Mouse (Mus musculus): Measurements from ENCODE around the gene Casp6. TPM values are rescaled to one million over a fixed set of nuclear protein-coding genes. Genes with fewer than 3 reads are reported as not detected.

Gene Casp6
- polyA plus RNA-seq, 1 experiment from 2014 or later, result 79.3 TPM

- 56% methylated on average over 6 of the region's 6 CpGs for WGBS
- no peak for ATAC-seq (replicated peaks; ENCODE audit: low FRiP score)
- Histone ChIP-seq H3K9me3 (replicated peaks) (no peaks in the 10 kb centered on the region), H3K4me2 (no peak overlapping the region), H3K36me3 (no peaks in the 10 kb centered on the region), H3K4me1 (no peaks in the 10 kb centered on the region), H3K4me3 (replicated peaks) (no peak overlapping the region), H3K27me3 (no peaks in the 10 kb centered on the region), H3K27ac (no peak overlapping the region), H3K9ac (no peak overlapping the region)
These were observed 29.1 kb downstream of the Casp6 start for GRCm38 (mm10) chr3:129930213-129930778.

- H3K4me1 ChIP-seq, result no peaks in the 10 kb centered on the region
- no peaks in the 10 kb centered on the region for H3K27me3 ChIP-seq
- H3K4me2 ChIP-seq, result no peak overlapping the region
- no peak overlapping the region for H3K9ac ChIP-seq
- ATAC-seq (replicated peaks; ENCODE audit: low FRiP score), result no peak
- H3K4me3 ChIP-seq (replicated peaks), result no peak overlapping the region
- no peak overlapping the region for H3K27ac ChIP-seq
- H3K9me3 ChIP-seq (replicated peaks), result no peaks in the 10 kb centered on the region
- 49% methylated on average over 4 of the region's 4 CpGs for WGBS
- no peaks in the 10 kb centered on the region for H3K36me3 ChIP-seq
These were observed 31.2 kb downstream of the Casp6 start for GRCm38 (mm10) chr3:129932443-129932842.

- no peak for ATAC-seq (replicated peaks; ENCODE audit: low FRiP score)
- H3K27me3 ChIP-seq, result no peaks in the 10 kb centered on the region
- 32% methylated on average over 9 of the region's 9 CpGs for WGBS
These were observed 35.3 kb downstream of the Casp6 start for GRCm38 (mm10) chr3:129936561-129936960.

GRCm38 (mm10) chr3:129937848-129938247 lies 36.6 kb downstream of the Casp6 start:
- no peak overlapping the region for H3K4me2 ChIP-seq
- no peaks in the 10 kb centered on the region for H3K36me3 ChIP-seq
- no peak overlapping the region for H3K4me3 ChIP-seq (replicated peaks)
- no peak for ATAC-seq (replicated peaks; ENCODE audit: low FRiP score)
- 28% methylated on average over 3 of the region's 3 CpGs for WGBS
- no peaks in the 10 kb centered on the region for H3K27me3 ChIP-seq
- no peak overlapping the region for H3K27ac ChIP-seq
- no peaks in the 10 kb centered on the region for H3K9me3 ChIP-seq (replicated peaks)
- 0 out of 2 replicates have a peak, but pooled peaks cover 4% of the 10 kb centered on the region for H3K4me1 ChIP-seq
- H3K9ac ChIP-seq, result no peak overlapping the region

More at GRCm38 (mm10) chr3:129936561-129936960, 35.3 kb downstream of the Casp6 start:
- no peaks in the 10 kb centered on the region for H3K36me3 ChIP-seq
- H3K9ac ChIP-seq, result no peak overlapping the region
- 0 out of 2 replicates have a peak, but pooled peaks cover 4% of the 10 kb centered on the region for H3K4me1 ChIP-seq
- no peak overlapping the region for H3K27ac ChIP-seq
- no peak overlapping the region for H3K4me2 ChIP-seq
- no peak overlapping the region for H3K4me3 ChIP-seq (replicated peaks)
- no peaks in the 10 kb centered on the region for H3K9me3 ChIP-seq (replicated peaks)

GRCm38 (mm10) chr3:129939058-129939457 lies 37.8 kb downstream of the Casp6 start:
- Histone ChIP-seq H3K9ac (no peak overlapping the region), H3K4me1 (0 out of 2 replicates have a peak, but pooled peaks cover 4% of the 10 kb centered on the region), H3K4me2 (no peak overlapping the region), H3K36me3 (no peaks in the 10 kb centered on the region), H3K4me3 (replicated peaks) (no peak overlapping the region), H3K27me3 (no peaks in the 10 kb centered on the region), H3K9me3 (replicated peaks) (no peaks in the 10 kb centered on the region), H3K27ac (no peak overlapping the region)
- no peak for ATAC-seq (replicated peaks; ENCODE audit: low FRiP score)
- 55% methylated on average over 7 of the region's 7 CpGs for WGBS

GRCm38 (mm10) chr3:129940780-129941179 lies 39.6 kb downstream of the Casp6 start:
- 92% methylated on average over 2 of the region's 2 CpGs for WGBS
- no peak for ATAC-seq (replicated peaks; ENCODE audit: low FRiP score)
- Histone ChIP-seq H3K27ac (no peak overlapping the region), H3K9me3 (replicated peaks) (no peaks in the 10 kb centered on the region), H3K9ac (no peak overlapping the region), H3K4me3 (replicated peaks) (no peak overlapping the region), H3K4me1 (0 out of 2 replicates have a peak, but pooled peaks cover 4% of the 10 kb centered on the region), H3K27me3 (no peaks in the 10 kb centered on the region), H3K36me3 (no peaks in the 10 kb centered on the region), H3K4me2 (no peak overlapping the region)

GRCm38 (mm10) chr3:129941291-129941690 lies 40.1 kb downstream of the Casp6 start:
- no peak overlapping the region for H3K27ac ChIP-seq
- no peaks in the 10 kb centered on the region for H3K27me3 ChIP-seq
- 94% methylated on average over 1 of the region's 1 CpGs for WGBS
- no peak for ATAC-seq (replicated peaks; ENCODE audit: low FRiP score)
- H3K4me1 ChIP-seq, result 0 out of 2 replicates have a peak, but pooled peaks cover 4% of the 10 kb centered on the region
- no peak overlapping the region for H3K4me2 ChIP-seq
- no peak overlapping the region for H3K4me3 ChIP-seq (replicated peaks)
- no peaks in the 10 kb centered on the region for H3K36me3 ChIP-seq
- H3K9me3 ChIP-seq (replicated peaks), result no peaks in the 10 kb centered on the region
- no peak overlapping the region for H3K9ac ChIP-seq

- no peak overlapping the region for H3K4me3 ChIP-seq (replicated peaks)
- H3K27ac ChIP-seq, result no peak overlapping the region
- no peaks in the 10 kb centered on the region for H3K27me3 ChIP-seq
- no peaks in the 10 kb centered on the region for H3K9me3 ChIP-seq (replicated peaks)
- 67% methylated on average over 4 of the region's 4 CpGs for WGBS
- H3K4me1 ChIP-seq, result no peaks in the 10 kb centered on the region
- H3K9ac ChIP-seq, result no peak overlapping the region
- ATAC-seq (replicated peaks; ENCODE audit: low FRiP score), result no peak
- no peak overlapping the region for H3K4me2 ChIP-seq
- no peaks in the 10 kb centered on the region for H3K36me3 ChIP-seq
These were observed 42.6 kb downstream of the Casp6 start for GRCm38 (mm10) chr3:129943813-129944212.

- H3K9me3 ChIP-seq (replicated peaks), result no peaks in the 10 kb centered on the region
- 58% methylated on average over 5 of the region's 5 CpGs for WGBS
These were observed 45.1 kb downstream of the Casp6 start for GRCm38 (mm10) chr3:129946217-129946914.

GRCm38 (mm10) chr3:129948359-129948758 lies 47.1 kb downstream of the Casp6 start:
- H3K9ac ChIP-seq, result no peak overlapping the region
- no peaks in the 10 kb centered on the region for H3K4me1 ChIP-seq
- H3K27me3 ChIP-seq, result no peaks in the 10 kb centered on the region
- no peaks in the 10 kb centered on the region for H3K9me3 ChIP-seq (replicated peaks)
- 86% methylated on average over 5 of the region's 5 CpGs for WGBS
- no peak overlapping the region for H3K4me3 ChIP-seq (replicated peaks)
- no peak overlapping the region for H3K4me2 ChIP-seq
- ATAC-seq (replicated peaks; ENCODE audit: low FRiP score), result no peak
- H3K36me3 ChIP-seq, result no peaks in the 10 kb centered on the region
- no peak overlapping the region for H3K27ac ChIP-seq

More at GRCm38 (mm10) chr3:129946217-129946914, 45.1 kb downstream of the Casp6 start:
- no peaks in the 10 kb centered on the region for H3K27me3 ChIP-seq
- no peak overlapping the region for H3K9ac ChIP-seq
- H3K27ac ChIP-seq, result no peak overlapping the region
- no peaks in the 10 kb centered on the region for H3K36me3 ChIP-seq
- H3K4me1 ChIP-seq, result no peaks in the 10 kb centered on the region
- no peak for ATAC-seq (replicated peaks; ENCODE audit: low FRiP score)
- H3K4me3 ChIP-seq (replicated peaks), result no peak overlapping the region
- no peak overlapping the region for H3K4me2 ChIP-seq

- no peaks in the 10 kb centered on the region for H3K4me1 ChIP-seq
- H3K36me3 ChIP-seq, result no peaks in the 10 kb centered on the region
- H3K9me3 ChIP-seq (replicated peaks), result no peaks in the 10 kb centered on the region
- WGBS, result 85% methylated on average over 5 of the region's 5 CpGs
- no peak overlapping the region for H3K4me3 ChIP-seq (replicated peaks)
- H3K9ac ChIP-seq, result no peak overlapping the region
- ATAC-seq (replicated peaks; ENCODE audit: low FRiP score), result no peak
- no peak overlapping the region for H3K27ac ChIP-seq
- no peaks in the 10 kb centered on the region for H3K27me3 ChIP-seq
- H3K4me2 ChIP-seq, result no peak overlapping the region
These were observed 48.0 kb downstream of the Casp6 start for GRCm38 (mm10) chr3:129949158-129949773.

- no peak for ATAC-seq (replicated peaks; ENCODE audit: low FRiP score)
- WGBS, result 90% methylated on average over 4 of the region's 4 CpGs
- Histone ChIP-seq H3K36me3 (no peaks in the 10 kb centered on the region), H3K4me3 (replicated peaks) (no peak overlapping the region), H3K9ac (no peak overlapping the region), H3K9me3 (replicated peaks) (no peaks in the 10 kb centered on the region), H3K4me2 (no peak overlapping the region), H3K27ac (no peak overlapping the region), H3K27me3 (0 out of 2 replicates have a peak, but pooled peaks cover 3% of the 10 kb centered on the region), H3K4me1 (no peaks in the 10 kb centered on the region)
These were observed 52.1 kb downstream of the Casp6 start for GRCm38 (mm10) chr3:129953296-129953695.

Data from kidney, embryonic 15.5 days (tissue).